ENCODE assay signal across 8 mouse cellular contexts in genomic region chr5:114380209-114381012, GRCm38 (mm10). TPM values are rescaled to one million over a fixed set of nuclear protein-coding genes. Genes with fewer than 3 reads are reported as not detected.
DNase-seq lines count a peak whose midpoint lies in the region; ATAC-seq lines count a peak whose summit lies in the region.

Kctd10 (minus strand) TSS chr5:114380508.
Ube3b (plus strand) TSS chr5:114380607.

- H3K9ac ChIP-seq in hindbrain, embryonic 12.5 days = peak within 1 kb of the TSS; percentile 93

- peak within 1 kb of the TSS; percentile 71 for H3K4me2 ChIP-seq in hindbrain, embryonic 12.5 days (replicated peaks)

- H3K27ac ChIP-seq in hindbrain, embryonic 12.5 days = peak within 1 kb of the TSS; percentile 90

- H3K4me3 ChIP-seq in hindbrain, embryonic 12.5 days = peak within 1 kb of the TSS; percentile 92

- WGBS in hindbrain, embryonic 12.5 days = under 1% methylated on average over 73 of the region's 74 CpGs

- DNase-seq in NIH3T3 (ENCODE audit: low read depth) = peak; percentile 95
- peak; percentile 92 to 95 for DNase-seq in cerebellum, postnatal 10 days
- peak; percentile 62 to 77 for DNase-seq in frontal cortex, postnatal 10 days (ENCODE audit: low spot score in 2 of 2)
- peak; percentile 84 to 87 for DNase-seq in layer of hippocampus, postnatal 14 days (ENCODE audit: low spot score in 2 of 2)
- peak; percentile 87 for DNase-seq in lung, postnatal 25 days (ENCODE audit: low spot score)
- peak; percentile 92 for DNase-seq in retina, embryonic 14.5 days (ENCODE audit: low spot score)
- peak; percentile 88 for DNase-seq in thymus, postnatal 4 days

- peak; percentile 94 for ATAC-seq in hindbrain, embryonic 12.5 days (ENCODE audit: low FRiP score)

- H3K27me3 ChIP-seq in hindbrain, embryonic 12.5 days = no peaks in the 10 kb centered on the region

- peaks cover 51% of the 10 kb centered on the region for H3K4me1 ChIP-seq in hindbrain, embryonic 12.5 days

- no peaks in the 10 kb centered on the region for H3K9me3 ChIP-seq in hindbrain, embryonic 12.5 days (replicated peaks)

- H3K36me3 ChIP-seq in hindbrain, embryonic 12.5 days = peaks cover 30% of the 10 kb centered on the region

RNA-seq across cellular contexts. Expression of gene Kctd10, which starts in this region (rescaled TPM):
- 110 and 115 TPM in 2 replicates for polyA plus RNA-seq in hindbrain, embryonic 12.5 days (2016; fragmentation: Nextera tagmentation; extraction: Ambion mirVana)
- 10 to 100 TPM; 37.6 to 41.4 TPM for total RNA-seq in layer of hippocampus, postnatal 14 days (2021)

RNA-seq across cellular contexts. Expression of gene Ube3b, which starts in this region (rescaled TPM):
- 57.9 and 58.2 TPM in 2 replicates for polyA plus RNA-seq in hindbrain, embryonic 12.5 days (2016; fragmentation: Nextera tagmentation; extraction: Ambion mirVana)
- 10 to 100 TPM; 72.6 to 85.0 TPM for total RNA-seq in layer of hippocampus, postnatal 14 days (2021)

Comparison
In these comparisons a context has a peak if more than half of its experiments do, and no peak if none do; other contexts are left out.
1. Peak in every context shown above with its lines: DNase-seq, ATAC-seq, H3K4me3 ChIP-seq and H3K27ac ChIP-seq.